Comparison of ENCODE assay signal across 15 mouse cellular contexts in genomic region chr16:97536859-97537258, GRCm38 (mm10). TPM values are rescaled to one million over a fixed set of nuclear protein-coding genes. Genes with fewer than 3 reads are reported as not detected.
DNase-seq lines count a peak whose midpoint lies in the region; ATAC-seq lines count a peak whose summit lies in the region.
"Had no signal": no experiment of that assay in that cellular context is flagged by ENCODE, and none has a peak within 500 bp of the region (broad histone marks: within the 10 kb centered on the region; RNA-seq: fewer than 3 reads in every experiment).

No protein-coding gene starts in this region.

- no peaks in the 10 kb centered on the region for H3K27me3 ChIP-seq in heart, embryonic 10.5 days (ENCODE audit: insufficient read depth, poor library complexity, severe bottlenecking)
- H3K27me3 ChIP-seq in limb, embryonic 12.5 days, result no peaks in the 10 kb centered on the region
- H3K27me3 ChIP-seq in limb, embryonic 10.5 days (ENCODE audit: low read depth, poor library complexity, severe bottlenecking), result no peaks in the 10 kb centered on the region
- H3K27me3 ChIP-seq in embryonic facial prominence, embryonic 12.5 days, result no peaks in the 10 kb centered on the region
- H3K27me3 ChIP-seq: neural tube, embryonic 12.5 days; Patski had no signal

- H3K4me2 ChIP-seq in limb, embryonic 12.5 days, result peak overlapping the region; percentile 39; the same call in 1 of the 2 replicates
- H3K4me2 ChIP-seq in embryonic facial prominence, embryonic 12.5 days (replicated peaks), result peak overlapping the region; percentile 28; the same call in 1 of the 2 replicates
- H3K4me2 ChIP-seq: neural tube, embryonic 12.5 days had no signal

- ATAC-seq in limb, embryonic 12.5 days (ENCODE audit: insufficient number of reproducible peaks, insufficient read depth, low FRiP score, low TSS enrichment, low read depth), result no peak
- ATAC-seq in embryonic facial prominence, embryonic 12.5 days (ENCODE audit: insufficient number of reproducible peaks, insufficient read depth, low FRiP score, low TSS enrichment), result no peak

- peaks cover 60% of the 10 kb centered on the region for H3K79me2 ChIP-seq in macrophage (ENCODE audit: inconsistent target)

- 28% methylated on average over 1 of the region's 1 CpGs for WGBS in heart, embryonic 10.5 days
- 71% methylated on average over 1 of the region's 1 CpGs for WGBS in limb, embryonic 12.5 days
- 68% methylated on average over 1 of the region's 1 CpGs for WGBS in limb, embryonic 10.5 days
- 43% methylated on average over 1 of the region's 1 CpGs for WGBS in embryonic facial prominence, embryonic 12.5 days
- 38% methylated on average over 1 of the region's 1 CpGs for WGBS in macrophage (ENCODE audit: missing documents)

- no peak overlapping the region for H3K9ac ChIP-seq in limb, embryonic 12.5 days (replicated peaks)
- no peak overlapping the region for H3K9ac ChIP-seq in embryonic facial prominence, embryonic 12.5 days
- H3K9ac ChIP-seq: neural tube, embryonic 12.5 days had no signal

- H3K36me3 ChIP-seq in heart, embryonic 10.5 days, result peaks cover 10% of the 10 kb centered on the region; the same call in 1 of the 2 replicates
- no peaks in the 10 kb centered on the region for H3K36me3 ChIP-seq in limb, embryonic 12.5 days
- no peaks in the 10 kb centered on the region for H3K36me3 ChIP-seq in limb, embryonic 10.5 days
- H3K36me3 ChIP-seq in embryonic facial prominence, embryonic 12.5 days, result no peaks in the 10 kb centered on the region
- peaks cover 37% of the 10 kb centered on the region for H3K36me3 ChIP-seq in macrophage (ENCODE audit: inconsistent target)
- H3K36me3 ChIP-seq: neural tube, embryonic 12.5 days had no signal

- H3K4me1 ChIP-seq in heart, embryonic 10.5 days, result peaks cover 41% of the 10 kb centered on the region
- H3K4me1 ChIP-seq in limb, embryonic 12.5 days (replicated peaks), result peaks cover 27% of the 10 kb centered on the region
- peaks cover 27% of the 10 kb centered on the region for H3K4me1 ChIP-seq in limb, embryonic 10.5 days
- H3K4me1 ChIP-seq in embryonic facial prominence, embryonic 12.5 days, result peaks cover 26% of the 10 kb centered on the region

- peak overlapping the region; percentile 86 for H3K27ac ChIP-seq in heart, embryonic 10.5 days
- no peak overlapping the region for H3K27ac ChIP-seq in limb, embryonic 12.5 days
- no peak overlapping the region for H3K27ac ChIP-seq in limb, embryonic 10.5 days
- H3K27ac ChIP-seq in embryonic facial prominence, embryonic 12.5 days, result peak overlapping the region; percentile 6; the same call in 1 of the 2 replicates
- H3K27ac ChIP-seq in macrophage, result peak overlapping the region; percentile 96
- H3K27ac ChIP-seq: neural tube, embryonic 12.5 days had no signal

- no peak for DNase-seq in heart, embryonic 10.5 days (ENCODE audit: low spot score)
- no peak for DNase-seq in heart, adult 9 months (ENCODE audit: low spot score in 2 of 2)
- DNase-seq in limb, embryonic 10.5 days (ENCODE audit: low spot score), result no peak
- no peak for DNase-seq in frontal cortex, postnatal 14 days (ENCODE audit: low spot score in 2 of 2)
- no peak for DNase-seq in kidney, adult 8-10 months
- DNase-seq: adrenal gland, postnatal 25 days; cerebellum, postnatal 10 days; gastrocnemius, postnatal 25 days; kidney, postnatal 25 days had no signal

- H3K9me3 ChIP-seq in heart, embryonic 10.5 days, result no peaks in the 10 kb centered on the region
- 0 out of 2 replicates have a peak, but pooled peaks cover 7% of the 10 kb centered on the region for H3K9me3 ChIP-seq in limb, embryonic 12.5 days
- no peaks in the 10 kb centered on the region for H3K9me3 ChIP-seq in limb, embryonic 10.5 days (replicated peaks)
- no peaks in the 10 kb centered on the region for H3K9me3 ChIP-seq in embryonic facial prominence, embryonic 12.5 days
- H3K9me3 ChIP-seq: neural tube, embryonic 12.5 days had no signal

- H3K4me3 ChIP-seq in heart, embryonic 10.5 days, result no peak overlapping the region
- H3K4me3 ChIP-seq in limb, embryonic 12.5 days (replicated peaks), result no peak overlapping the region
- H3K4me3 ChIP-seq in limb, embryonic 10.5 days, result no peak overlapping the region
- H3K4me3 ChIP-seq in embryonic facial prominence, embryonic 12.5 days, result no peak overlapping the region
- H3K4me3 ChIP-seq in macrophage (ENCODE audit: inconsistent target), result peak overlapping the region; percentile 67
- H3K4me3 ChIP-seq: neural tube, embryonic 12.5 days had no signal

RNA-seq across cellular contexts. Expression of gene Fam3b, which starts 22.2 kb away (rescaled TPM):
- polyA plus RNA-seq in heart, embryonic 10.5 days (2016; fragmentation: Nextera tagmentation; extraction: Ambion mirVana), result not detected in 2 replicates
- polyA plus RNA-seq in limb, embryonic 12.5 days (2016; fragmentation: Nextera tagmentation; extraction: Ambion mirVana), result not detected in 2 replicates
- not detected in 2 replicates for polyA plus RNA-seq in limb, embryonic 10.5 days (2016; fragmentation: Nextera tagmentation; extraction: Ambion mirVana)
- not detected in 2 replicates for polyA plus RNA-seq in embryonic facial prominence, embryonic 12.5 days (2016; fragmentation: Nextera tagmentation; extraction: Ambion mirVana)
- 1 to 10 TPM in 10 of 26 experiments, not detected in 16; 1.6 to 3.4 (median 2.7) TPM for total RNA-seq in macrophage (2018; cell fraction: chromatin; rRNA removed)
- total RNA-seq in macrophage (2018; cell fraction: cytosol; rRNA removed), result 1 to 10 TPM in 13 of 26 experiments, under 1 TPM in 1, not detected in 12; 0.10 to 4.6 (median 2.7) TPM
- total RNA-seq in macrophage (2018; cell fraction: nucleus; rRNA removed), result 1 to 10 TPM in 14 of 26 experiments, not detected in 12; 1.0 to 4.9 (median 2.6) TPM
- not detected in 3 replicates for polyA plus RNA-seq in macrophage (2018)
- total RNA-seq: adrenal gland, postnatal 25 days; gastrocnemius, postnatal 25 days had no signal
- polyA plus RNA-seq: C2C12; neural tube, embryonic 12.5 days; Patski had no signal

Comparison
In these comparisons a context has a peak if more than half of its experiments do, and no peak if none do; other contexts are left out.
1. H3K27ac ChIP-seq: peak in heart, embryonic 10.5 days (single experiment), embryonic facial prominence, embryonic 12.5 days (single experiment) and macrophage (single experiment); none in limb, embryonic 12.5 days (single experiment) and limb, embryonic 10.5 days (single experiment).